Mouse (Mus musculus) G1E (cell line): ENCODE measurements around the gene Trim34b.

Experiments
- CTCF ChIP-seq: IDR thresholded peaks from 2 replicates; pipeline ENCODE4 v1.5.1; 2012; ENCODE audit warnings: low read depth, low read length, inconsistent platforms, mixed read lengths
- GATA1 ChIP-seq: IDR thresholded peaks from 2 replicates; pipeline ENCODE4 v1.6.1; 2012; ENCODE audit warnings: borderline replicate concordance, low read length, inconsistent platforms, mixed read lengths

GRCm38 (mm10) chr7:104353600-104353967 is 24.3 kb downstream of the Trim34b start:
- no peak for TF ChIP-seq CTCF
- no peak for TF ChIP-seq GATA1
